Mouse (Mus musculus) liver, adult 2 months (tissue): ENCODE results near the gene Gpr25.

Experiments used
- CTCF ChIP-seq: fragments of 200-500 bp; IDR thresholded peaks from 2 replicates; pipeline ENCODE4 v1.5.1; 2011; ENCODE audit warnings: low read depth, low read length, control low read depth
- POLR2A ChIP-seq: fragments of 200-500 bp; IDR thresholded peaks from 2 replicates; pipeline ENCODE4 v1.6.1; 2011; ENCODE audit warnings: low read length, control low read depth; ENCODE audit not compliant: insufficient read depth; ENCODE audit errors: extremely low read depth

DNA sequence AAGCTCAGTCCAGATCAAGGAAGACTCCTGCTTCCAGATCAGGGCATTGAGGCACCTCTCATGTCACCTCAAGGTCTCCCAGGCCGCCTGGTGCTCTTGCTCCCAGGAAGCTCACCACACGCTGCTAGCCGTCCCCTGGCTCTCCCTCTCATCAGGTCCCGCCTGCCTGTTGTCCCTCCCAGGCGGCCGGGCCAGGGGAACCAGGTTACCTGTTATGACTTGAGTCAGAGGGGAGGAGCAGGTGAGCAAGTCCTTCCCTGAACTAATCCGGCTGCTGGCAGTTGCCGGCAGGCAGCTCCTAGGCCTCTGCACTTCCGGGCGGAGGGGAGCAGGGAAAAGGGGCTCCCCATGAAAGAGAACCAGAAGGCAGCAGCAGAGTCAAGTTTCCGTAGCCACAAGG, 30.5 kb downstream of the Gpr25 start:
- no peak for TF ChIP-seq CTCF
- TF ChIP-seq POLR2A, result no peak
